Mouse (Mus musculus): ENCODE measurements around the gene Sowahb.

- TF ChIP-seq CTCF (IDR thresholded peaks at IDR 0.05; ENCODE audit: insufficient read depth, low read depth, low read length) (no peak), POLR2A (IDR thresholded peaks at IDR 0.05; ENCODE audit: insufficient read depth, low read depth, low read length) (no peak)
Measured at GRCm38 (mm10) chr5:93041276-93041675, 3.5 kb downstream of the Sowahb start.
